Mouse (Mus musculus): ENCODE data around the gene Gm49368. TPM values are rescaled to one million over a fixed set of nuclear protein-coding genes. Genes with fewer than 3 reads are reported as not detected.
A peak's percentile ranks its signal among the peaks of the same experiment; 100 is the strongest.
"Not testable (repeated sequence)": the region's sequence is repeated elsewhere in the genome, so short reads cannot be mapped to it uniquely, and the experiment has no call there.

Gene Gm49368
- total RNA-seq (2014; rRNA removed): not detected in 2 replicates
- polyA plus RNA-seq (2012; rRNA removed): 0.09 TPM in 1 of 2 replicates, not detected in the other

- Histone ChIP-seq H3K36me3 (ENCODE audit: control insufficient read depth, insufficient read depth, low read length) (no peaks in the 10 kb centered on the region), H3K9ac (ENCODE audit: low read depth, low read length) (no peak within 1 kb of the TSS), H3K27ac (replicated peaks; ENCODE audit: insufficient read depth, low read depth, low read length) (no peak within 1 kb of the TSS), H3K4me3 (ENCODE audit: insufficient read depth, low read depth, low read length) (no peak within 1 kb of the TSS), H3K79me2 (ENCODE audit: control insufficient read depth, insufficient read depth, low read length) (no peaks in the 10 kb centered on the region), H3K4me1 (ENCODE audit: control insufficient read depth, insufficient read depth, low read length) (peaks cover 7% of the 10 kb centered on the region), H3K27me3 (ENCODE audit: control insufficient read depth, insufficient read depth, low read length) (no peaks in the 10 kb centered on the region)
- no peak for DNase-seq (ENCODE audit: extremely low read depth, low read depth, low spot score)
- TF ChIP-seq CTCF (IDR thresholded peaks at IDR 0.05; ENCODE audit: low read depth, low read length) (no peak), POLR2A (IDR thresholded peaks at IDR 0.05; ENCODE audit: extremely low read depth, insufficient read depth, low read length) (no peak)
- WGBS: 85% methylated on average over 7 of the region's 7 CpGs
Observed at GRCm38 (mm10) chr7:128062456-128062855, at the start of gene Gm49368, which contains the start of gene Itgam. TSS of gene Gm49368 (plus strand) at chr7:128062683. TSS of gene Itgam (plus strand) at chr7:128062640.

- Histone ChIP-seq H3K36me3 (ENCODE audit: control insufficient read depth, insufficient read depth, low read length) (no peaks in the 10 kb centered on the region), H3K27ac (replicated peaks; ENCODE audit: insufficient read depth, low read depth, low read length) (no peak overlapping the region), H3K4me1 (ENCODE audit: control insufficient read depth, insufficient read depth, low read length) (peaks cover 8% of the 10 kb centered on the region; the same call in 1 of the 2 replicates), H3K27me3 (ENCODE audit: control insufficient read depth, insufficient read depth, low read length) (no peaks in the 10 kb centered on the region), H3K4me3 (ENCODE audit: insufficient read depth, low read depth, low read length) (no peak overlapping the region), H3K9ac (ENCODE audit: low read depth, low read length) (no peak overlapping the region), H3K79me2 (ENCODE audit: control insufficient read depth, insufficient read depth, low read length) (no peaks in the 10 kb centered on the region)
- WGBS: 92% methylated on average over 13 of the region's 13 CpGs
- no peak for DNase-seq (ENCODE audit: extremely low read depth, low read depth, low spot score)
- TF ChIP-seq CTCF (IDR thresholded peaks at IDR 0.05; ENCODE audit: low read depth, low read length) (no peak), POLR2A (IDR thresholded peaks at IDR 0.05; ENCODE audit: extremely low read depth, insufficient read depth, low read length) (no peak)
Observed at GRCm38 (mm10) chr7:128013116-128013515, 49.4 kb upstream of the Gm49368 start.

GRCm38 (mm10) chr7:128016134-128016533, 46.3 kb upstream of the Gm49368 start:
- DNase-seq (ENCODE audit: extremely low read depth, low read depth, low spot score): peak; percentile 91
- not testable (repeated sequence) for H3K27me3 ChIP-seq (ENCODE audit: control insufficient read depth, insufficient read depth, low read length); H3K36me3 ChIP-seq (ENCODE audit: control insufficient read depth, insufficient read depth, low read length); H3K9ac ChIP-seq (ENCODE audit: low read depth, low read length); H3K4me3 ChIP-seq (ENCODE audit: insufficient read depth, low read depth, low read length); H3K79me2 ChIP-seq (ENCODE audit: control insufficient read depth, insufficient read depth, low read length)
- 20% methylated on average over 5 of the region's 5 CpGs for WGBS
- Histone ChIP-seq H3K4me1 (ENCODE audit: control insufficient read depth, insufficient read depth, low read length) (peaks cover 12% of the 10 kb centered on the region), H3K27ac (replicated peaks; ENCODE audit: insufficient read depth, low read depth, low read length) (peak overlapping the region; percentile 39; the same call in 1 of the 2 replicates)

- Histone ChIP-seq H3K79me2 (ENCODE audit: control insufficient read depth, insufficient read depth, low read length) (no peaks in the 10 kb centered on the region), H3K4me1 (ENCODE audit: control insufficient read depth, insufficient read depth, low read length) (peaks cover 12% of the 10 kb centered on the region), H3K36me3 (ENCODE audit: control insufficient read depth, insufficient read depth, low read length) (no peaks in the 10 kb centered on the region), H3K27ac (replicated peaks; ENCODE audit: insufficient read depth, low read depth, low read length) (peak overlapping the region; percentile 39), H3K9ac (ENCODE audit: low read depth, low read length) (no peak overlapping the region), H3K4me3 (ENCODE audit: insufficient read depth, low read depth, low read length) (no peak overlapping the region), H3K27me3 (ENCODE audit: control insufficient read depth, insufficient read depth, low read length) (no peaks in the 10 kb centered on the region)
- no peak for DNase-seq (ENCODE audit: extremely low read depth, low read depth, low spot score)
- no peak for TF ChIP-seq POLR2A (IDR thresholded peaks at IDR 0.05; ENCODE audit: extremely low read depth, insufficient read depth, low read length)
- TF ChIP-seq CTCF (IDR thresholded peaks at IDR 0.05; ENCODE audit: low read depth, low read length): no peak
- 91% methylated on average over 6 of the region's 6 CpGs for WGBS
Observed at GRCm38 (mm10) chr7:128016650-128017049, 45.8 kb upstream of the Gm49368 start.

GRCm38 (mm10) chr7:128018275-128018674, 44.2 kb upstream of the Gm49368 start:
- DNase-seq (ENCODE audit: extremely low read depth, low read depth, low spot score): no peak
- no peak overlapping the region for H3K27ac ChIP-seq (replicated peaks; ENCODE audit: insufficient read depth, low read depth, low read length)
- 88% methylated on average over 3 of the region's 3 CpGs for WGBS
- H3K4me1 ChIP-seq (ENCODE audit: control insufficient read depth, insufficient read depth, low read length): peaks cover 12% of the 10 kb centered on the region
- no peaks in the 10 kb centered on the region for H3K79me2 ChIP-seq (ENCODE audit: control insufficient read depth, insufficient read depth, low read length)
- TF ChIP-seq CTCF (IDR thresholded peaks at IDR 0.05; ENCODE audit: low read depth, low read length) (no peak), POLR2A (IDR thresholded peaks at IDR 0.05; ENCODE audit: extremely low read depth, insufficient read depth, low read length) (no peak)
- H3K4me3 ChIP-seq (ENCODE audit: insufficient read depth, low read depth, low read length): no peak overlapping the region
- H3K36me3 ChIP-seq (ENCODE audit: control insufficient read depth, insufficient read depth, low read length): no peaks in the 10 kb centered on the region
- no peak overlapping the region for H3K9ac ChIP-seq (ENCODE audit: low read depth, low read length)
- no peaks in the 10 kb centered on the region for H3K27me3 ChIP-seq (ENCODE audit: control insufficient read depth, insufficient read depth, low read length)

- H3K27me3 ChIP-seq (ENCODE audit: control insufficient read depth, insufficient read depth, low read length): no peaks in the 10 kb centered on the region
- H3K4me3 ChIP-seq (ENCODE audit: insufficient read depth, low read depth, low read length): no peak overlapping the region
- H3K4me1 ChIP-seq (ENCODE audit: control insufficient read depth, insufficient read depth, low read length): peaks cover 12% of the 10 kb centered on the region
- H3K79me2 ChIP-seq (ENCODE audit: control insufficient read depth, insufficient read depth, low read length): no peaks in the 10 kb centered on the region
- H3K9ac ChIP-seq (ENCODE audit: low read depth, low read length): no peak overlapping the region
- H3K27ac ChIP-seq (replicated peaks; ENCODE audit: insufficient read depth, low read depth, low read length): no peak overlapping the region
- peak; percentile 62 for DNase-seq (ENCODE audit: extremely low read depth, low read depth, low spot score)
- TF ChIP-seq CTCF (IDR thresholded peaks at IDR 0.05; ENCODE audit: low read depth, low read length) (no peak), POLR2A (IDR thresholded peaks at IDR 0.05; ENCODE audit: extremely low read depth, insufficient read depth, low read length) (no peak)
- no peaks in the 10 kb centered on the region for H3K36me3 ChIP-seq (ENCODE audit: control insufficient read depth, insufficient read depth, low read length)
- 1% methylated on average over 2 of the region's 2 CpGs for WGBS
Observed at GRCm38 (mm10) chr7:128019187-128019586, 43.3 kb upstream of the Gm49368 start.
